Mouse (Mus musculus) kidney, embryonic 16.5 days (tissue): ENCODE results near the gene A230072I06Rik. TPM values are rescaled to one million over a fixed set of nuclear protein-coding genes. Genes with fewer than 3 reads are reported as not detected.

Experiments used
- ATAC-seq: fragments of 200-750 bp; cut with Nextera tagmentation; 2 replicates; pipeline ENCODE4 v1.8.0; 2017; ENCODE audit warnings: moderate TSS enrichment; ENCODE audit not compliant: low FRiP score, low TSS enrichment
- H3K27ac ChIP-seq: fragments of 300-500 bp; sonication (generic); 2 replicates; pipeline ENCODE4 v1.5.1; 2014; ENCODE audit warnings: low read length
- H3K27me3 ChIP-seq: fragments of 300-500 bp; sonication (generic); 2 replicates; pipeline ENCODE4 v1.6.1; 2014; ENCODE audit warnings: low read length, control low read depth, mixed read lengths; ENCODE audit not compliant: insufficient read depth
- H3K36me3 ChIP-seq: fragments of 300-500 bp; sonication (generic); 2 replicates; pipeline ENCODE4 v1.6.1; 2014; ENCODE audit warnings: low read length, control low read depth, mixed read lengths; ENCODE audit not compliant: insufficient read depth
- H3K4me1 ChIP-seq: fragments of 300-500 bp; sonication (generic); 2 replicates; pipeline ENCODE4 v1.6.1; 2014; ENCODE audit warnings: low read length, control low read depth, mixed read lengths; ENCODE audit not compliant: insufficient read depth
- H3K4me2 ChIP-seq: fragments of 300-500 bp; sonication (generic); replicated peaks from 2 replicates; pipeline ENCODE4 v1.6.1; 2014; ENCODE audit warnings: low read depth, low read length
- H3K4me3 ChIP-seq: fragments of 300-500 bp; sonication (generic); 2 replicates; pipeline ENCODE4 v1.5.1; 2014; ENCODE audit warnings: mild to moderate bottlenecking, low read length
- H3K9ac ChIP-seq: fragments of 300-500 bp; sonication (generic); replicated peaks from 2 replicates; pipeline ENCODE4 v1.6.1; 2014; ENCODE audit warnings: low read length
- H3K9me3 ChIP-seq: fragments of 300-500 bp; sonication (generic); 2 replicates; pipeline ENCODE4 v1.6.1; 2016; ENCODE audit warnings: low read length, control low read depth
- WGBS: fragments of 180-500 bp; shearing (Covaris S2); extraction: QIAGEN DNeasy Blood & Tissue Kit; methylation state at CpG from one replicate; pipeline ENCODE4 v1.1.7; 2014; 5-methylcytosine and 5-hydroxymethylcytosine counted together
- polyA plus RNA-seq: library from polyadenylated mRNA; unstranded; fragments of >200 nt; fragmentation: Nextera tagmentation; extraction: Ambion mirVana; gene quantifications from 2 replicates; pipeline ENCODE4 v1.2.1, GENCODE M21; 2015

Gene A230072I06Rik
- polyA plus RNA-seq, 1 experiment from 2014 or later, result not detected

DNA sequence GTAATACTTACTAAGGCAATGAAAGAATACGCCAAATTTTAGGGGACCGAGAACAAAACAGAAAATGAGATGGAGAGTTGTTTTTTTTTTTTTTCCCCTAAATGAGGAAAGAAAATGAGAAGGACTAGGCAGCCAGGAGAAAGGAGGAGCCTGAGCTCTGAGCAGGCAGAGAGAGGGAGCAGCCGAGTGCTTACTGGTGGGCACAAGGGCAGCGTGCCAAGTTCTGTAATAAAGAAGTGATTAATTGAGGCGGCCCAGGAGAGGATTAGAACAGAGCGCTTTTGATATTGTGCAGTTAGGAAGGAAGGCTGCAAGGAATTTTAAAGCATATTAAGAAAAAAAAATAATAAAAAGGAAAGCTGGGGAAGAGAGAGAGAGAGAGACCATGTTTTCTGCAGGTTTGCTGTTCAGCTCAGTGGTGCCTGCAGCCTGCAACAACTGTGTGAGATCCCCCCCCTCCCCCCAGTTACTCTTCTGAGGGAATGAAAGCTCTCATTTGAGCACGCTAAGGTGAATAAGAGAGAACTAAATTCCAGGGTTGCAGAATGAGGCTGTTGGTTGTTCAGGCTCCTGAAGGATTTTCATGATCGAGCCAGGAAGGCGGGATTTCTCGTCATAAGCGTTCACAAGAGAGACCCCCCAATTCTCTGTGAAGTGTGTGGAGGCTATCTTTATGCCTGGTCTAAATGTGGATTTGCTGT, 41.3 kb downstream of the A230072I06Rik start:
- Histone ChIP-seq H3K27ac (no peak overlapping the region), H3K4me2 (no peak overlapping the region), H3K27me3 (peaks cover 33% of the 10 kb centered on the region), H3K9me3 (no peaks in the 10 kb centered on the region), H3K4me3 (no peak overlapping the region), H3K4me1 (peaks cover 10% of the 10 kb centered on the region; the same call in 1 of the 2 replicates), H3K9ac (no peak overlapping the region), H3K36me3 (no peaks in the 10 kb centered on the region)
- 54% methylated on average over 11 of the region's 11 CpGs for whole genome bisulfite sequencing
- no peak for ATAC-seq

DNA sequence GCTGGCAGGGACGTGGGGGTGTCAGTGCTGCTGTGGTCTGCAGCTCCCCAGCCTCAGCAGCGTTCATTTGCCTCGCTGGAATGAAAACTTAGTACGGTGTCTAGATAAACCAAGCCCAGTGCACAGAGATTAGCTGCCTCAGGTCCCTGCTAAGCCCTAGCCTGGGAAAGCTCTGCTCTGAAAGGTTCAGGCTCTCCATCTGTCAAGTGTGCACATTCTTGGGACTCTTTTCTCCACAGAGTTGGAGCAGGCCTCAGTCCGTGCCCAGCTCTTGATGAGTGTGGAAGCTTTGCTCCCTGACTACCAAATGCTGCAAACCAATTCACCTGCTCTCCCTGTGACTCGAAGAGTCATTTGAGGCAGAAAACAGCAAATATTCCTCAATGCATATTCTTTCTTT, 43.5 kb downstream of the A230072I06Rik start:
- Histone ChIP-seq H3K4me2 (no peak overlapping the region), H3K27me3 (peaks cover 22% of the 10 kb centered on the region), H3K9me3 (no peaks in the 10 kb centered on the region), H3K4me3 (no peak overlapping the region), H3K9ac (no peak overlapping the region), H3K36me3 (no peaks in the 10 kb centered on the region), H3K27ac (no peak overlapping the region), H3K4me1 (peaks cover 11% of the 10 kb centered on the region; the same call in 1 of the 2 replicates)
- no peak for ATAC-seq
- WGBS, result 81% methylated on average over 6 of the region's 6 CpGs

DNA sequence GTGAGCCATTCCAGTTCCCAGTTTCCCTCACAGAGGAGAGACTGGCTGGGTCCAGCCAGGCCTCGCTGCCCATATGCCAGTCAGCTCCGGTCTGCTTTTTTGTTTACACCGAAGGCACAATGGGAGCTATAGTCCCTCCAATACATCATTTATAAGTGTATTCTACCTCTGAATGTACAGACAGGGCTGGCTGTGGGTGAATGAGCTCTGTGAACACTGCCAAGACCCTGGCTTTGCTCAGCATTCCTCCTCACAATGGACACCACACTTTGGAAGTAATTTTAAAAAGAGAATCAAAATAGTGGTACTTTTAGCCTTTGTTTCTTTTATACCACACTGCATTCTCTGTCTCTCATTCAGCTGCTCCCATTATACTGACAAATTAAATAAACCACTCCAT, 44.6 kb downstream of the A230072I06Rik start:
- H3K9ac ChIP-seq, result no peak overlapping the region
- H3K27me3 ChIP-seq, result peaks cover 21% of the 10 kb centered on the region
- H3K27ac ChIP-seq, result no peak overlapping the region
- 0 out of 2 replicates have a peak, but pooled peaks have one; percentile 15 for ATAC-seq
- no peak overlapping the region for H3K4me2 ChIP-seq
- H3K36me3 ChIP-seq, result no peaks in the 10 kb centered on the region
- H3K9me3 ChIP-seq, result no peaks in the 10 kb centered on the region
- no peak overlapping the region for H3K4me3 ChIP-seq
- peaks cover 8% of the 10 kb centered on the region; the same call in 1 of the 2 replicates for H3K4me1 ChIP-seq
- WGBS, result 82% methylated on average over 3 of the region's 3 CpGs

DNA sequence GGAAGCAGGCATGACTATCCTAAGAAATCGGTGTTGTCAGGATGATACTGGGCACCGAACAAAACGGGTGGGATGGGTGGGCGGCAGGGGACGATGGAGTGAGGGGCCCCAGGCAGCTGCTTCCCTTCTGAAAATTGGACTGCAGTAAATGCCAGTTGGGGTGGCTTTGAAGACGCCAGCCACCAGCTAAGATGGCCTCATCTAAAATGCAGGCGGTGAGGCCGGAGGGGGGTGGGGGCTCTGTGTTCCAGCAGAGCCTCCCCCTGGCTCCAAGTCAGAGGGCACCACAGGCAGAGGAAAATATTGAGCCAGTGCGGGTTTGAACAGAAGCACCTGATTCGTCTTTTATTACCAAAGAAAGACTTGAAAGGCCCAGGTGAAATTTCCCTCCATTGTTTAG, 45.9 kb downstream of the A230072I06Rik start:
- 33% methylated on average over 10 of the region's 10 CpGs for WGBS
- Histone ChIP-seq H3K4me3 (no peak overlapping the region), H3K36me3 (no peaks in the 10 kb centered on the region), H3K4me2 (no peak overlapping the region), H3K4me1 (peaks cover 8% of the 10 kb centered on the region; the same call in 1 of the 2 replicates), H3K9ac (no peak overlapping the region), H3K9me3 (no peaks in the 10 kb centered on the region), H3K27ac (no peak overlapping the region), H3K27me3 (peaks cover 24% of the 10 kb centered on the region)
- ATAC-seq, result no peak

DNA sequence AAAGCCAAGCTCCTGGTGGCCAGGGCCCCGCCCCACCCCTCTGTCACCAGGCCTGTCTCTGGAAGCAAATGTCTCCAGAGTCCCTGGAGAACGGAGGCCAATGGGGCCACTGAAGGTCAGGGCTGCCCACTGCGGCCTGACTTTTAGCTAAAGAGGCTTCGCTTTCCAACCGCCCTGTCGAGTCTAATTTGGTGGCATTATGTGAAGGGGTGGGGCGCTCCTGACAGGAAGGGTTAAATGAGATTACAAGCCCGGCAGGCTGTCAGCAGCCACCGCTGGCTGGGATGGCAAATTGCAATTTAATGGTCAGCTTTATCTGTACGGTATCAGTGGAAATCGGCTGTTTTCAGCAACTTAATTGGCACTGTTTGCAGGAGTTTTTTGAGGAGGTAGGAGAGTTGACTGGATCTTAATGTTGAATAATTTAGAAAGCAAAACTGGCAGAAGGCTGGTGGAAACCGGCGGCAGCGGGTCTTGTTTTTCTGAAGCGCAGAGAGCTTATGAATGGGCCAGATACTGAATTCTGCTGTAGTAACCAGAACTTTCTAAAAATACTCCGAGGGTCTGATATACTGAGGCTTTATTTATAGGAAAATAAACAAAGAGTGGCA, 46.5 kb downstream of the A230072I06Rik start:
- peaks cover 3% of the 10 kb centered on the region; the same call in 1 of the 2 replicates for H3K4me1 ChIP-seq
- no peak overlapping the region for H3K4me3 ChIP-seq
- no peak overlapping the region for H3K27ac ChIP-seq
- H3K9ac ChIP-seq, result no peak overlapping the region
- H3K9me3 ChIP-seq, result no peaks in the 10 kb centered on the region
- H3K27me3 ChIP-seq, result peaks cover 24% of the 10 kb centered on the region
- no peak overlapping the region for H3K4me2 ChIP-seq
- no peak for ATAC-seq
- no peaks in the 10 kb centered on the region for H3K36me3 ChIP-seq
- WGBS, result 22% methylated on average over 16 of the region's 16 CpGs

DNA sequence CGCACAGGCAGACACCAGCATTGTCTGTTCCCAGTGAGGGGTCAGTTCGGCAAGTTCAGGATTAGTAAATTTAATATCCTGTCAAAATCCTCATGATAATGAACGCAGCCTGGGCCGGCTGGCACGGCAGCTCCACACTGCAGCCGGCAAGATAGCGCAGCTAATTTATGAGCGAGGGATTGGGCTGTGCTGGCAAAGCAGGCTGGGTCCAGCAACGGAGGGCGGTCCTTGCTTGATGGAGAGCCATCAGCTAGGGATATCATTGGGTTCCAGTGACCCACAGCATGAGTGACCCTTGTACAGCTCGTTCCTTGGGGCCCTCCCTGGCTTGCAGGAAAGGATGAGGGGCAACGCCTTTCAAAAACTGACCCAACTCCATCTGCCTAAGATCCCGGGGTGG, 48.6 kb downstream of the A230072I06Rik start:
- WGBS, result 47% methylated on average over 13 of the region's 13 CpGs
- Histone ChIP-seq H3K27ac (no peak overlapping the region), H3K4me3 (no peak overlapping the region), H3K4me1 (peaks cover 3% of the 10 kb centered on the region; the same call in 1 of the 2 replicates), H3K9ac (no peak overlapping the region), H3K36me3 (no peaks in the 10 kb centered on the region), H3K27me3 (peaks cover 33% of the 10 kb centered on the region), H3K4me2 (no peak overlapping the region), H3K9me3 (no peaks in the 10 kb centered on the region)
- ATAC-seq, result no peak

DNA sequence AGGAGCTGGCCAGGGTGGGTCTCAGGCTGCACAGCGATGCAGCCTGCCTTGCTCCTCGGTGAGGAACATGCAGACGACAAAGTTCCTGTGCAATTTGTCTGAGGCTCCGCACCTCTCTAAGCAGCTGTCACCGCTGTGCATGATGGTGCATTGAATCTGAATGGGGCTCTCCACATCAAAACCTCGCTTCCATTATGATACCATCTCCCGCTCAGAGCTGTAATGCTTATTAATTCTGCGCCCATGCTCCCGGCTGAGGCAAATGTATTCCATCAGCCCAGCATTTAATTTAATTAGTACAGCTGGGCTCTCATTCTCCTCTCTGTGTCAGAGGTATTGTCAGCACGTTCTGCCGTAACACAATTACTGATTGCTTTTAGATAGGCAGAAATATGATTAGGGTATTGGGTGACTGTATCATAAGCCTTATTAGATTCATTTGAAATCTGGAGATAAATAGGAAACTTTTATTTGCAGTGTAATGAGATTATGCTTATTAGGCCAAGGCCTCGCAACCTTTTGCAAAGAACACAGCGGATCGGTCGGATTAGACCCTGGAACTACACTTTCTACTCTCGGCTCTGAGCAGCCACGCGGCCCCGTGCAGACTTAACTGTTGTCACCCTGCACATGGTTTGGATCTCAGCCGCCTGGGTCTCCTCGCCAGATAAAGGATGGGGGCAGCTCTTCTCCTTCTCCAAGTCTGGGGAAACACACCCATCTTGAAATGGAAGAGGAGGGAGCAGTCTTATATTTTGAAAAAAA, 49.3 kb downstream of the A230072I06Rik start:
- Histone ChIP-seq H3K9me3 (no peaks in the 10 kb centered on the region), H3K27me3 (peaks cover 37% of the 10 kb centered on the region), H3K27ac (no peak overlapping the region), H3K9ac (no peak overlapping the region), H3K36me3 (no peaks in the 10 kb centered on the region), H3K4me2 (no peak overlapping the region), H3K4me3 (no peak overlapping the region), H3K4me1 (peaks cover 3% of the 10 kb centered on the region; the same call in 1 of the 2 replicates)
- WGBS, result 78% methylated on average over 21 of the region's 21 CpGs
- ATAC-seq, result no peak

DNA sequence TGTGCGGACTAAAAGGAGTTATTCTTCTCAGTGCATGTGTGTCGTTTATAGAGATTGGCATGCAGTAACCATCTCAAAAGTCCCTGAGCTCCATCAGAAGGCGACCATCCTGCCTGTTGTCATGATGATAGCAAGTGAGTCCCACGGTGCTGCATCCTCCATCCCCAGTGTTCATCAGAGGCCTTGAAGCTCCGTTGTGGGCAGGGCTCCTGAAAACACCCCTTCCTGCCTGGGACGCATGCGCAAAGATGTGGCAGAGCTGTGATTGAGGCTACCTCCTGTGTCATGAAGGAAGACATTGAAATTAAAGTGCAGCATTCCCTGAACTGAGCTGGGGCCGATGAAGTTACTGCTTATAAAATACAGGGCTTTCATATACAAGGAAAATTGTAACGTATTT, 49.9 kb downstream of the A230072I06Rik start:
- H3K9me3 ChIP-seq, result no peaks in the 10 kb centered on the region
- H3K4me2 ChIP-seq, result no peak overlapping the region
- no peak for ATAC-seq
- H3K36me3 ChIP-seq, result no peaks in the 10 kb centered on the region
- WGBS, result 76% methylated on average over 9 of the region's 9 CpGs
- no peak overlapping the region for H3K27ac ChIP-seq
- peaks cover 3% of the 10 kb centered on the region; the same call in 1 of the 2 replicates for H3K4me1 ChIP-seq
- H3K27me3 ChIP-seq, result peaks cover 38% of the 10 kb centered on the region
- H3K9ac ChIP-seq, result no peak overlapping the region
- H3K4me3 ChIP-seq, result no peak overlapping the region

DNA sequence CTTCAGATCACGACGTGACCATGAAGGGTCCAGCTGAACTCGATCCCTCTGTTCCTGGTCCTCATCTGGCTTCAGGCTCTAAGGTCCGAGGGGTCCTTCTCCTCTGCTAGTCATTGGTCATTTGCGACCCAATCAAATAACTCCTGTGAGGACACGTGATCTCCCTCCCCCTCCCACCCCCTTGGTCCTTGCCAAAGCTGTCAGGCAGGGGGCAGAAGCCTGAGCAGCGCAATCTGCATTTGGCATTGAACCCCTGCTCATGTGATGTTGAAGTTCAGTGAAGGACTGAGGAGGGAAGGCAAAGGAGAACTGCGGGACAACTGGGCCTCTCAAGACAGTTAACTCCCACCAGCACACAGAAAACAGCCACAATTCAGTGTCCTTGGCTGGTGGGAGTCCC, 51.4 kb downstream of the A230072I06Rik start:
- no peak for ATAC-seq
- Histone ChIP-seq H3K36me3 (no peaks in the 10 kb centered on the region), H3K9me3 (no peaks in the 10 kb centered on the region), H3K27ac (no peak overlapping the region), H3K9ac (no peak overlapping the region), H3K27me3 (peaks cover 28% of the 10 kb centered on the region), H3K4me2 (no peak overlapping the region), H3K4me1 (peaks cover 8% of the 10 kb centered on the region; the same call in 1 of the 2 replicates), H3K4me3 (no peak overlapping the region)
- WGBS, result 19% methylated on average over 8 of the region's 8 CpGs
